Mouse (Mus musculus) heart, embryonic 15.5 days (tissue): ENCODE data around the gene Polm. TPM values are rescaled to one million over a fixed set of nuclear protein-coding genes. Genes with fewer than 3 reads are reported as not detected.

Source experiments
- ATAC-seq: fragments of 200-750 bp; cut with Nextera tagmentation; replicated peaks from 2 replicates; pipeline ENCODE4 v1.8.0; 2017; ENCODE audit warnings: low read depth, moderate TSS enrichment; ENCODE audit not compliant: insufficient number of reproducible peaks, insufficient read depth, low FRiP score
- H3K27ac ChIP-seq: fragments of 300-500 bp; sonication (generic); 2 replicates; pipeline ENCODE4 v1.5.1; 2015; ENCODE audit warnings: mild to moderate bottlenecking, inconsistent platforms
- H3K27me3 ChIP-seq: fragments of 300-500 bp; sonication (generic); 2 replicates; pipeline ENCODE4 v1.6.1; 2015; ENCODE audit warnings: inconsistent platforms
- H3K36me3 ChIP-seq: fragments of 300-500 bp; sonication (generic); 2 replicates; pipeline ENCODE4 v1.6.1; 2015; ENCODE audit warnings: mild to moderate bottlenecking, inconsistent platforms
- H3K4me1 ChIP-seq: fragments of 300-500 bp; sonication (generic); replicated peaks from 2 replicates; pipeline ENCODE4 v1.6.1; 2015; ENCODE audit warnings: inconsistent platforms
- H3K4me2 ChIP-seq: fragments of 300-500 bp; sonication (generic); 2 replicates; pipeline ENCODE4 v1.6.1; 2015; ENCODE audit warnings: inconsistent platforms, mild to moderate bottlenecking, moderate library complexity
- H3K4me3 ChIP-seq: fragments of 300-500 bp; sonication (generic); 2 replicates; pipeline ENCODE4 v1.5.1; 2015; ENCODE audit warnings: mild to moderate bottlenecking, inconsistent platforms
- H3K9ac ChIP-seq: fragments of 300-500 bp; sonication (generic); 2 replicates; pipeline ENCODE4 v1.6.1; 2015; ENCODE audit warnings: mild to moderate bottlenecking, inconsistent platforms
- H3K9me3 ChIP-seq: fragments of 300-500 bp; sonication (generic); replicated peaks from 2 replicates; pipeline ENCODE4 v1.6.1; 2016; ENCODE audit warnings: inconsistent platforms
- WGBS: fragments of 180-500 bp; shearing (Covaris S2); methylation state at CpG from one replicate; pipeline ENCODE4 v1.1.7; 2015; ENCODE audit warnings: mixed read lengths; 5-methylcytosine and 5-hydroxymethylcytosine counted together
- polyA plus RNA-seq: library from polyadenylated mRNA; unstranded; fragments of >200 nt; fragmentation: Nextera tagmentation; extraction: Ambion mirVana; gene quantifications from 2 replicates; pipeline ENCODE4 v1.2.1, GENCODE M21; 2015

Gene Polm
- polyA plus RNA-seq, 1 experiment from 2014 or later = 6.0 TPM

- H3K4me1 ChIP-seq = no peaks in the 10 kb centered on the region
- no peak overlapping the region for H3K9ac ChIP-seq
- no peak for ATAC-seq
- H3K36me3 ChIP-seq = peaks cover 42% of the 10 kb centered on the region
- no peak overlapping the region for H3K4me3 ChIP-seq
- no peaks in the 10 kb centered on the region for H3K9me3 ChIP-seq
- no peak overlapping the region for H3K27ac ChIP-seq
- no peak overlapping the region for H3K4me2 ChIP-seq
- no peaks in the 10 kb centered on the region for H3K27me3 ChIP-seq
- 91% methylated on average over 16 of the region's 16 CpGs for WGBS
Measured at GRCm38 (mm10) chr11:5869331-5869730, 31.5 kb upstream of the Polm start.

GRCm38 (mm10) chr11:5868324-5868723 lies 30.5 kb upstream of the Polm start:
- Histone ChIP-seq H3K27ac (no peak overlapping the region), H3K36me3 (peaks cover 36% of the 10 kb centered on the region), H3K4me3 (no peak overlapping the region), H3K4me2 (no peak overlapping the region), H3K9ac (no peak overlapping the region), H3K4me1 (no peaks in the 10 kb centered on the region), H3K9me3 (no peaks in the 10 kb centered on the region), H3K27me3 (0 out of 2 replicates have a peak, but pooled peaks cover 3% of the 10 kb centered on the region)
- no peak for ATAC-seq
- 88% methylated on average over 12 of the region's 12 CpGs for WGBS

DNA sequence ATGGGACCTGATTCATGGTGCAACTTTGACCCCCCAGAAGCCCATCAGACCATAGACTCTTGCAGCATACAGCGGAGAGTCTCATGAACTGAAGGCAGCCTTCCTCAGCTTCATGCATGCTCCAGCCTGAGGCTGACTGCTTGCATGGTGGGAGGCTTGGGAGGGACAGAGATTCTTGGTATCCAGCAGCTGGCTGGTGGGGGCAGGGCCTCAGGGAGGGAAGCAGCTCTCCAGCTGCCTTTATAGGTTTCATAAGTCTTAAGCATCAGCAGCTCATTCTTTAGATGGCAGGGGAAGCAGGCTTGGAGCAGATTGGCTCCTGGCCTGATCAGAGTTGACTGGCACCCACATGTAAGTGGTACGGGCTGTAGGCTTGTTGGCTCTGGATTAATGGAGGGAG lies 29.4 kb upstream of the Polm start:
- WGBS = 85% methylated on average over 2 of the region's 2 CpGs
- ATAC-seq = no peak

GRCm38 (mm10) chr11:5862394-5863105 lies 24.7 kb upstream of the Polm start:
- Histone ChIP-seq H3K27ac (0 out of 2 replicates have a peak overlapping the region, but pooled peaks have one; percentile 12), H3K36me3 (no peaks in the 10 kb centered on the region), H3K27me3 (0 out of 2 replicates have a peak, but pooled peaks cover 3% of the 10 kb centered on the region), H3K4me1 (peaks cover 26% of the 10 kb centered on the region), H3K4me3 (peak overlapping the region; percentile 54), H3K9ac (peak overlapping the region; percentile 64), H3K9me3 (no peaks in the 10 kb centered on the region), H3K4me2 (peak overlapping the region; percentile 83)
- 12% methylated on average over 15 of the region's 15 CpGs for WGBS
- ATAC-seq = 0 out of 2 replicates have a peak, but pooled peaks have one; percentile 14

More for the DNA sequence above, 29.4 kb upstream of the Polm start:
- Histone ChIP-seq H3K36me3 (peaks cover 25% of the 10 kb centered on the region), H3K27ac (no peak overlapping the region), H3K9me3 (no peaks in the 10 kb centered on the region), H3K4me1 (peaks cover 10% of the 10 kb centered on the region), H3K4me3 (no peak overlapping the region), H3K27me3 (0 out of 2 replicates have a peak, but pooled peaks cover 3% of the 10 kb centered on the region), H3K9ac (no peak overlapping the region), H3K4me2 (no peak overlapping the region)

DNA sequence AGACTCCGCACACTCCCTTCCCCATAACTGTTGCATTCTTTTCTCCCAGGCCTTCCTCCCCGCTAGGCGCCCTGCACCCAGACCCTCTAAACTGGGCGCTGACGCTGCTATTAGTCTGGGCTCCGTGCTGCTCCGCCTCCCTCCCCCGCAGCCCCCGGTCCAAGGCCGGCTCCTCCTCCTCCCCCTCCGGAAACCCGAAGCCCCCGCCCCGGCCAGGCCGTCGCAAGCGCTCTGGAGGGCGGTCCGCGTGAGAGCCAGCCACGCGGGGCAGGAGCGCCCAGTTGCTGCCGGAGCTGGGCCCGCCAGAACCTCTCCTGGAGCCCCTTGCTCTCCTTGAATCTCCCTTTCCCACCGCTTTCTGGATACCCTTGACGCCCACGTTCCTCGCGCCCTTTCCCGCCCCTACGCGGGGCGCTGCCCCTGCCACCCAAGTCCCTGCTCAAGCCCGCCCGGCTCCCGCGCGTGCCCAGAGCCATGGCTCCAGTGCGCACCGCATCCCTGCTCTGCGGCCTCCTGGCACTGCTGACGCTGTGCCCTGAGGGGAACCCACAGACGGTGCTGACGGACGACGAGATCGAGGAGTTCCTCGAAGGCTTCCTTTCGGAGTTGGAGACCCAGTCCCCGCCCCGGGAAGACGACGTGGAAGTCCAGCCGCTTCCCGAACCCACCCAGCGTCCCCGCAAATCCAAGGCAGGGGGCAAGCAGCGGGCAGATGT lies 24.0 kb upstream of the Polm start, which contains the start of gene Aebp1:
TSS of gene Aebp1 (plus strand) at position 270 of the 716 bp plus-strand sequence.
- H3K36me3 ChIP-seq = no peaks in the 10 kb centered on the region
- no peaks in the 10 kb centered on the region for H3K9me3 ChIP-seq
- H3K27ac ChIP-seq = 0 out of 2 replicates have a peak within 1 kb of the TSS, but pooled peaks have one; percentile 12
- peak within 1 kb of the TSS; percentile 64 for H3K9ac ChIP-seq
- 0 out of 2 replicates have a peak, but pooled peaks cover 3% of the 10 kb centered on the region for H3K27me3 ChIP-seq
- H3K4me1 ChIP-seq = peaks cover 27% of the 10 kb centered on the region
- ATAC-seq = peak; percentile 45; the same call in 1 of the 2 replicates
- peak within 1 kb of the TSS; percentile 54 for H3K4me3 ChIP-seq
- 1% methylated on average over 57 of the region's 59 CpGs for WGBS
- H3K4me2 ChIP-seq = peak within 1 kb of the TSS; percentile 83

DNA sequence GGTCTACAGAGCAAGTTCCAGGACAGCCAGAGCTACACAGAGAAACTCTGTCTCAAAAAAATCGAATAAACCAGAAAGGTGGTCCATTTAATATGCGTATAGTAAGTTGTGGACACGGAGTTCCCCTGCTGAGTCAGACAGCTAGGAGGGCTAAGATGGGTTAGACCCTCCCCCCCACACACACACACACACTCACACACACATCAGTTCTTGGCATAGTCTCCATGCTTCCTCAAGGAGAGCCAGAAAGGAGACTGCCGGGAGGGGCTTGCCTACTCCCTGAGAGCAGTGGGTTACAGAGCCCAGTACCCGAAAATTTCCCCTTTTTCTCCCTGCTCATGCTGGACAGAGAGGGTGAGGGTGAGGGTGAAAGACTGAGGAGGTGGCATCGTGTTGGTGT lies 22.8 kb upstream of the Polm start:
- Histone ChIP-seq H3K27ac (no peak overlapping the region), H3K4me1 (peaks cover 39% of the 10 kb centered on the region), H3K36me3 (no peaks in the 10 kb centered on the region), H3K27me3 (0 out of 2 replicates have a peak, but pooled peaks cover 3% of the 10 kb centered on the region), H3K9me3 (no peaks in the 10 kb centered on the region), H3K4me3 (no peak overlapping the region), H3K9ac (no peak overlapping the region), H3K4me2 (no peak overlapping the region)
- WGBS = 53% methylated on average over 6 of the region's 6 CpGs
- no peak for ATAC-seq

DNA sequence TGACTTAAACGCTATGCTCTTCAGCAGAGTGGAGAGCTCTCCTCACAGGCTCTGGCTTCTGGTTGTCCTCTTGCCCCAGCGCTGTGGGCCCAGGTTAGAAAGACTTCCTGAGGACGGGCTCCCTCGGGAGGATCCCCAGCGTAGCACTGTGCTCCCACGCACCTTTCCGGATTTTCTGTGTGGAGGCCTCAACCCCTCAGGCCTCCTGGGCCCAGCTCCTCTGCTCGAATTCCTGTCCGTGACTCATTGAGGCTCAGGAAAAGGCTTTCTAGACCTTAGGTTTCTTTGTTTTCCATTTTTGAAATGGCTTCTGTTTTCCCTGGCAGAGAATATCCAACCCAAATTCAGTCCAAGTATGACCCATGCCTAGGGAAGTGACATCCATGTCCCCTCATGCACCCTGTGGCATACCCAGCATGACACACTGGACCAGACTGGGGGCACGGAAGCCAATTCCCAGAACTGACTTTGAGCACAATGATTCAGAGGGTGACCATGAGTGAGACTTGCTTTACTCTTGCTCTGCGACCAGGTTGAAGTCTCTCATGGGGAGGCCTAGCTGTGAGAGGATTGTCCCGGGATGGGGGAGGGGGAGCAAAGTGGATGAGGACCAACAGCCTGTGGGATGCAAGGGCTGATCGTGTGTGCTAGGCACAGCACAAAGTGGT lies 22.2 kb upstream of the Polm start:
- H3K4me3 ChIP-seq = no peak overlapping the region
- H3K4me1 ChIP-seq = peaks cover 40% of the 10 kb centered on the region
- H3K9ac ChIP-seq = no peak overlapping the region
- H3K36me3 ChIP-seq = no peaks in the 10 kb centered on the region
- no peak overlapping the region for H3K27ac ChIP-seq
- 0 out of 2 replicates have a peak, but pooled peaks cover 3% of the 10 kb centered on the region for H3K27me3 ChIP-seq
- ATAC-seq = no peak
- H3K4me2 ChIP-seq = no peak overlapping the region
- 77% methylated on average over 13 of the region's 13 CpGs for WGBS
- H3K9me3 ChIP-seq = no peaks in the 10 kb centered on the region

GRCm38 (mm10) chr11:5858723-5859122 lies 20.9 kb upstream of the Polm start:
- H3K27me3 ChIP-seq = 0 out of 2 replicates have a peak, but pooled peaks cover under 1% of the 10 kb centered on the region
- 81% methylated on average over 1 of the region's 1 CpGs for WGBS

DNA sequence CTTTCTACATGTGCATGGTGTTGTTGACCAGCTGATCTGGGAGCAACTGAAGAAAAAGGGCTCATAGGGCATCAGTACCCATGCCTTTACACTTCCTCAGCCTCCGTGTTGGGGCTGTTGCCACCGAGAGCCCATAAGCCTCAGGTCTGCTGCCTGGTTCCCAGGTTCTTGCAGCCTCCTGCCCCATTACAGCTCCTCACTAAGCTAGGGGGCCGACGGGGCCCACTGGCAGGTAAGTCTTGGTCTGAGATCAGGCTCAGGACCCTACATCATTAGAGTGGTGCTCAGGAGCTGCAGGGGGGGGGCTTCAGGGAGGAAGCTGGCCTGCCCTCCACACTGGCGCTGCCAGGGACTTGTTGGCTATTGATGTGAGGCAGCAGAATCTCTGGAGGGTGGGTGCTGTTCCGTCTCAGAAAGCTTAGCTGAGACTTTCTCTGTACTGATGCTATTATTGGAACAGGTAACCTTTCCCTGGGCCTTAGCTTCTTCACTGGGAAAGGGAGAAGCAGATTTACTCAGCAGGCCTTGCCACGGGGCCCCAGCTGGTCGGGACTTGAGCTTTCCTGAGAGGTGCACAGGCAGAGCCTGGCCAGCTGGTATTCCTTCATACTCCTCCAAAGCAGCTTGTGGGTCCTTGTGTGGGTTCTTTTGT lies 18.8 kb upstream of the Polm start:
- Histone ChIP-seq H3K9ac (no peak overlapping the region), H3K4me2 (no peak overlapping the region), H3K4me1 (peaks cover 35% of the 10 kb centered on the region), H3K4me3 (no peak overlapping the region), H3K27ac (peak overlapping the region; percentile 34; the same call in 1 of the 2 replicates), H3K9me3 (no peaks in the 10 kb centered on the region), H3K27me3 (no peaks in the 10 kb centered on the region), H3K36me3 (no peaks in the 10 kb centered on the region)
- WGBS = 65% methylated on average over 8 of the region's 8 CpGs
- no peak for ATAC-seq

More at GRCm38 (mm10) chr11:5858723-5859122, 20.9 kb upstream of the Polm start:
- Histone ChIP-seq H3K9ac (no peak overlapping the region), H3K4me3 (no peak overlapping the region), H3K27ac (no peak overlapping the region), H3K4me1 (peaks cover 40% of the 10 kb centered on the region), H3K4me2 (no peak overlapping the region), H3K36me3 (no peaks in the 10 kb centered on the region), H3K9me3 (no peaks in the 10 kb centered on the region)
- no peak for ATAC-seq

- Histone ChIP-seq H3K4me3 (no peak overlapping the region), H3K9me3 (no peaks in the 10 kb centered on the region), H3K4me2 (no peak overlapping the region), H3K27ac (no peak overlapping the region), H3K4me1 (peaks cover 34% of the 10 kb centered on the region), H3K27me3 (no peaks in the 10 kb centered on the region), H3K9ac (no peak overlapping the region), H3K36me3 (no peaks in the 10 kb centered on the region)
- ATAC-seq = no peak; the same call in 1 of the 2 replicates
- 28% methylated on average over 7 of the region's 7 CpGs for WGBS
Measured at GRCm38 (mm10) chr11:5855902-5856301, 18.1 kb upstream of the Polm start.
